Mouse (Mus musculus) naive thymus-derived CD4-positive, alpha-beta T cell, adult 2 months (primary cell): ENCODE measurements around the gene Srsf9.
"Not testable (repeated sequence)": the region's sequence is repeated elsewhere in the genome, so short reads cannot be mapped to it uniquely, and the experiment has no call there.

Experiments
- DNase-seq: peaks from one replicate; pipeline ENCODE4 v3.0.0-alpha.2; 2011; ENCODE audit warnings: low read depth

Gene Srsf9

GRCm38 (mm10) chr5:115373441-115374203 is 46.6 kb downstream of the Srsf9 start:
- no peak for DNase-seq

GRCm38 (mm10) chr5:115374204-115374820 is 47.3 kb downstream of the Srsf9 start:
- no peak for DNase-seq

GRCm38 (mm10) chr5:115375436-115375835 is 48.5 kb downstream of the Srsf9 start:
- DNase-seq, result no peak

GRCm38 (mm10) chr5:115378882-115379281 is 51.9 kb downstream of the Srsf9 start:
- not testable (repeated sequence) for DNase-seq
